Mouse (Mus musculus) thymus, adult 2 months (tissue): ENCODE measurements around the gene Gm20721.

ENCODE experiments used
- CTCF ChIP-seq: fragments of 200-500 bp; IDR thresholded peaks from 2 replicates; pipeline ENCODE4 v1.5.1; 2012; ENCODE audit warnings: mild to moderate bottlenecking, control low read depth, low read length, moderate library complexity, borderline replicate concordance; ENCODE audit not compliant: control insufficient read depth, poor library complexity, insufficient read depth; ENCODE audit errors: extremely low read depth
- POLR2A ChIP-seq: fragments of 200-500 bp; IDR thresholded peaks from 2 replicates; pipeline ENCODE4 v1.6.1; 2012; ENCODE audit warnings: mild to moderate bottlenecking, low read length, control low read depth, moderate library complexity; ENCODE audit not compliant: control insufficient read depth, poor library complexity, insufficient read depth; ENCODE audit errors: extremely low read depth

GRCm38 (mm10) chr2:174392554-174392953 is 46.0 kb upstream of the Gm20721 start:
- TF ChIP-seq POLR2A (no peak), CTCF (no peak)
